Mouse (Mus musculus) lung, postnatal 36 days (tissue): ENCODE measurements at regions not wholly inside any gene's neighbourhood (a gene's known extent, or its start where the extent isn't known, plus 50 kb on each side); places are given as distances from the start of the nearest gene placed in this dataset.

Experiments used
- DNase-seq: peaks from one replicate; pipeline ENCODE4 v3.0.0; 2022; ENCODE audit warnings: mixed read lengths

DNA sequence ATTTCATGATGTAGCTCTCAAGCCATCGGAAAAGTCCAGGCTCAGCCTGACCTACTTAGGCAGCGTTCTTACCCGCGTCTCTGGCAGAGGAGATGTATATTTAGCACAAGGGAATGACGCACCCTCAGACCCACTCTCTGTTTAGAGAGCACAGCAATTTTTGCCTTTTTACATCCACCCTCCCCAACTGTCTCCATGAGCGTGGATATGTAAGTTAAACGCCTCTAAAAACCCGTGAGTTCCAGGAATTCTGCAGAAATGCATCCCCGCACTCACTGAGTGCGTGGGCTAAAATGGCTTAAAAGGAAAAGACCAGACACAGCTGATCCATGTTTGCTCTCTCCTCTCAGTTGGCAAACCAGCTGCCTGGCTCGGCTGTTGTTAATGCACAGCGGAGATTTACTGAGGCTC lies 267.8 kb upstream of the Arid1b start:
- no peak for DNase-seq

DNA sequence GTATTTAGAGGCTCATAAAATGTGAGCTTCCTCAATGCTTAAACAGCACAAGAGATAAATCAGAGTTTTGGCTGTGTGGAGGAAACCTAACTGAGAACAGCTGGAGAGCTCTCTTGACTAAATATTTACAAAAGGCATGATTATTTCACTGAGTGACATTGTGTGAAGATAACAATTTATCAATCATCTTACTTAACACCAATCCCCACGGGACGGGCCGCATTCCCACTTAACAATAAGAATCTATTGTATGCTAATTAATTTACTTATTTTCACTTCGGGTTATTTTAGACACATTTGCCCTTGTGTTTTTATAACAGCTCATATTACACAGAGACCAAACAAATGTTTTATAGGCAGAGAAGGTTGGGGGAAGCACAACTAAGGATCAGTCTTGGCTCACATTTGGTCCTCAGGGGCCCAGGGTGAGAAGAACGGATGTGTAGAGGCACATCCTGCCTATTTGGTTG lies 259.7 kb upstream of the Arid1b start:
- no peak for DNase-seq

DNA sequence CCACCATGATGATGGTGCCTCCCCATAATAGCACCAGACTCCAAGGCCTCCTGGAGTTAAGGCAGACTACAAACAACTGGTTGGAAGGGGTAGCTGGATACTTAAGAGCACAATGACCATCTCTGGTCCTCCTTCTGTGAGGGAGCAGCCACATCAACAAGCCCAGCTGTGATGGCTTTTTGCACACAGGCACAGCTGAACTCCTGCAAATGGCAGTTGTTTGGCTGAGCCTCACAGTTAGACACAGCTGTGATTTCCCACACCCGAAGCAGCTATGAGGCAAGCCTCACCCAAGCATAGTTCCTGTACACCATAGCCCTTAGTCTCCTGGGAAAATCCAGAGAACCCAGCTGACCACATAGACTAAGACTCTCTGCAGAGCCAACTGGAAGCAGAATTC lies 258.9 kb upstream of the Arid1b start:
- DNase-seq, result peak; percentile 59

DNA sequence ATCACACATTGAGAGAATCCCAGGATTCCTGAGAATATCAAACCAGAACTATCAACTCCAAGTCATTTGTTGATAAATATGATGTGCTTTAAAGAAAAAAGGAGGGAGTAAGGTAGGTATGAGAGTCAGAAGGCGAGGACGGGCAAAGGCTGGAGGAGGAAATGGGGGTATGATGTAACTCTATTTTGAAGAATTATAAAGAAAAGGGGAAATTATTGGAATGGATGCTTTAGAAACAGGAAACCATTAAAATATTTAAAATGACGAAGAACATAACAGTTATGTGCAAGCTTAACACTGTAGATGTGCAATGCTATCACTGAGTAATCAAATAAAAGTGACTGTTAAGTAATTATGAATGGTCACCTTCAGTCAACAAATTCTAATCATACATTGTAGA lies 257.4 kb upstream of the Arid1b start:
- no peak for DNase-seq

DNA sequence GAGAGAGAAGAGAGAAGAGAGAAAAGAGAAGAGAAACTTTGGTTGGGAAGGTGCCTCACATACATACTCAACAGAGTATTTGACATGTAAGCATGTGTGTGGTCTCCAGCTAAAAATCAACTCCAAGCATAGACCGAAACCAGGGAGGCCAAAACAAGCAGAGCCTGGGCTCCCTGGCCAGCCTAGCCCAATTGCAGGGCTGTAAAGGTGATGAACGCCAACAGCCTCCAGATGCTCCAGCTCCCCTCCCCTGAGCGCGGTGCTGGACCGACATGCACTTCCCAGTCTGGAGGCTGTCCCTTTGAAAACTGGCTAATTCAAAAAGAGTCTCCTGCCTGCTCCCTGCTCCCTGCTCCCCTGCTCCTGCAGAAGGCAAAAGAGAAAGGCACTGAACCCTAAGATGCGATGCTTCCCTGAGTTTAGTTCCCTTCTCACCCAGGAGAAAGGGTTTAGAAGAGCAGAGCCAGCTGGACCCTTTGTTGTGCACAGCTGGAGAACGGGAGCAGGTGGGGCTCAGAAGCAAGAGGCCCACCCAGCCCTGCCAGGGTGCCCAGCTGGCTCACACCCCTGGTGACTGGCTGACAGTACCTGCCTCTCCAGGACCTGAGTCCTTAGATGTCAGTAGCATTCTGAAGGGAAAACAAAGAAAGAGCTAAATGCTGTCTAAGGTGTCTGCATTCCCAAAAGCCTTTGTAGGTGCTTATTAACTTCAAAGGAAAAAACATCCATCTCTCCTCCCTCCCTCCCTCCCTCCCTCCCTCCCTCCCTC lies 255.2 kb upstream of the Arid1b start:
- DNase-seq, result no peak

DNA sequence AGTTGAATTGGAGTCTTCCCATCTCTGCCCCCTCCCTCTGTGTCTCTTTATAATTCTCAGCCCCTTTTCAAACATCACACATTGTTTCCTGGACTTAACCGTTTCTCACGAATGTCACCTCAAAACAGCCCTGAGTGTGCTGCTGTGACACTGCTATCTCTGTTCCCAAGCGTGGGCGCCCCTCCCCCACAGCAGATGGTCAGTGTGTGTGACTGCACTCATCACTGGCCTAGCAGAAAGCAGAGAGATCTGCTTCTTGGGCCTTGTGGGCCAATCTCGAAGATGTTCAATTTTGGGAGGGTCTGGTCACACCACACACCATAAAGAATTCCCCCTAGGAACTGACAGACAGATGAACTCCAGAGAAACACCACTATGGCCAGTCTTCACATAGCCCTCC lies 253.3 kb upstream of the Arid1b start:
- DNase-seq, result no peak

DNA sequence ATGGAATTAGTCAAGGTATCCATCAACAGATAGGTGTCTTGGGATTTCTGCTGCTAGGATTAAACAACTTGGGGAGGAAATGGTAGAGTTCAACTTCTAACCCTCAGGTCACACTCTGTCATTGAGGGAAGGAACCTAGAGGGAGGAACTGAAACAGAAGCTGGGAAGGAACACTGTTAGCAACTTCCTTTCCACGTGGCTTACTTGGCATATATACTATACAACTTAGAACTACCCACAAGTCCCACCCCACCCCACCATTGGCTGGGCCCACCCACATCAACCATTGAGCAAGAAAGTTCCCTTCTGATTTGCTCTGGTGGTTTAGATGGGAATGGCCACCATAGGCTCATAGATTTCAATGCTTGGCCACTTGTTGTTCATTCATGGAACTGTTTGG lies 251.8 kb upstream of the Arid1b start:
- DNase-seq, result no peak

DNA sequence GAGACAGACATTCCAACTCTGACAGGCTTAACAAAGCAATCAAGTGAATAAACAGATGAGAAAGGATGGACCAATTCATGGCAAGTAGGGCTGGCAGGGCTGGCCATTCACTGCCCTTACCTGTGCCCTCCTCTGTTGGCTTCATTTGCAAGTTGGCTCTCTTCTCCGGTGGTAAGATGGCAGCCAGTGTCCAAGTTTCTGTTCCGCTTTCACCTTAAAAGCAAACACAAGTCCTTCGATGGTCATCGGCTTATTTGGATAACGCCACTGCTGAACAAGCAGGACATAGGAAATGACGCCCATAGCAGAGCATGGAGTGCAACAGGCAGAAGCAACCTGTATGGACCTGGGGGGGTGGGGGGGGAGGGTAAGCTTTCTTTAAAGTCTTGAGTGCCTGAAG lies 231.2 kb upstream of the Arid1b start:
- DNase-seq, result no peak

DNA sequence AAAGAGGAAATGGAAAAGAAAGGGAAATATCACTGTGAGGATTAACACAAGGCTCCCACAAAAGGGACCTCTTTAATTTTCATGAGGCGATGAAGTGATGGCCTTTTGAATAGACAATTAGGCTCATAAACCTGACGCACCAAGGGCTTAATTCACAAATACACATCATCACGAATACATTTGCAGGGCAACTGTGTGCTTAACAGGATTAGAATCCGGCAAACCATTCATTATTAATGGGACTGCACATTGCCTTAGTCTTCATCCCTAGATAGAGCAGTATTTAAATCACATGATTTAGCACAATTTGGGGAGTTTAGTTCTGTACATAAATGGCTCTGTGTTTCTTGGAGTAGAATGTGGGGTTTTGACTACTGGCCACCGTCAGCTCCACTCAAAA lies 228.4 kb upstream of the Arid1b start:
- DNase-seq, result no peak

DNA sequence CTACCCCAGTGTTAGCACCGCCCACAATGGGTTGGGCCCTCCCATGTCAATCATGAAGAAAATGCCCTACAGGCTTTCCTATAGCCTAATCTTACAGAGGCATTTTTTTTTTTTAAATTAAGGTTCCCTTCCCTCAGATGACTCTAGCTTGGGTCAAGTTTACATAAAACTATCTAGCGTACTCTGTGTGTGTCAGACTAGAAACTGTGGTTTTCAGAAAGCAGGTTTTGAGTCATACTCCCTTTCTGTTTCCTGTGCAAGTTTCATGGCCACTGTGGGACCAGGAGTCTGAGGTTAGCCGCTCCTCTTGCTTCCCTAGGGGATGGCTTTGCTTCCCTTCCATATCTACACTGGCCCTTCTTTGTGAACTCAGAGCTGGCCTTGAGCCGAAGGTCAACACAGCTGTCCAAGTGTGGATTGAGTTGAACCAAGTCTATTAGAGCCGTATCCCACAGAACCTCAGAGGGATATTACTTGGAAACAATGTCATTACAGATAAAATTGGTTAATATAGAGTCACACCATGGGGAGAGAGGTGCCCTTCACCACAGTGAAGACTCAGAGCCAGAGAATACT lies 226.1 kb upstream of the Arid1b start:
- no peak for DNase-seq

DNA sequence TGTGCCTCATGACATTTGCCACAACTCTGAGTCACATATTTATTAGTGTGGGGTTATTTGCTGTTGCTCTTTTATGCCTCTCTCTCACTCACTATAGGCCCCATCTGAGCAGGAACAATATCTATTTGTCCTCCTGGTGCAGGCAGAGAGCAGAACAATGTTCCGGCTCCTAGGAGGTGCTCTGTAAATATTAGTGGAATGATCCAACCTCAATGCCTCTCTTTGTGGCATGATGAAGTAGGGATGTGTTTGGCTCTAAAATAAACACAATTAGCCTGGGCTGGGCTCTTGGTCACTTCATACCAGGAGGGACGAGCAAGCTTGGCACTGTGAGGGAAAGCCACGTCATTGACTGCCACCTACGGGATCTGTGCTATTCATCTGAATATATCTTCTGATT lies 224.8 kb upstream of the Arid1b start:
- no peak for DNase-seq

DNA sequence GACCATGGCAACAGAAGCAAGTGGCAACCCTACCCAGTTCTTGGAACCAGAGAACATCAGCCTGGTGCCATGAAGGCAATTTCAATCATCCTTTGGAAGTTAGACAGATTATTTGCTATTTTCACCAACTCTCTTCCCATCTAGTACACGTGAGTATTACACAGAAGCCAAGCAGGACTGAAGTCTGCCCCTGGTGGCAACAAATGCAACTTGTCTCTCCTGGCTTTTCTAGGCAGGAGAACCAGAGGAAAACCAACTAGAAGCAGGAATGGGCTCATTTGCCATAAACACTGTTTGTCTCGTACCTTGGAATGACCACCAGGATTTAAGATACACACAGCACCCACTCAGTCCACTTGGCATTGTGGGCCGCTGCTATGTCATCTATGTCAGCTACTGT lies 224.1 kb upstream of the Arid1b start:
- DNase-seq, result peak; percentile 22

DNA sequence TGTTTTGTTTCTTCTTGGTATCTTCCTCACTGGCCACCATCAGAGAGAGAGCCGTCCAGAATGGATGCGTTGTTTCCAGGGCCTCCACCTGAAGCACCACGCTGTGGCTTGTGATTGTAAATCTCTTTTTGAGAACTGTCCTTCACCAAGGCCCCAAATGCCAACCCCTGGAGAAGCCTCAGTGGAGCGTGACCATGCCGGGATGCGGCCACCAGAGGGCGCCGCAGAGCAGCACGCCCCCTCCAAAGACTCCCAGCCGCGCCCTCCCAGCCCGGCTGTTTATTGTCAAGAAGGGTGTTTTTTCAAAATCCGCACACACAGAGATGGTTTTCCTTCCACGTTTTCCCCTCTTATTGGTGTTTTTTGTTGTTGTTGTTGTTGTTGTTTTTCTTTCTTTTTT lies 216.0 kb upstream of the Arid1b start:
- DNase-seq, result peak; percentile 73

DNA sequence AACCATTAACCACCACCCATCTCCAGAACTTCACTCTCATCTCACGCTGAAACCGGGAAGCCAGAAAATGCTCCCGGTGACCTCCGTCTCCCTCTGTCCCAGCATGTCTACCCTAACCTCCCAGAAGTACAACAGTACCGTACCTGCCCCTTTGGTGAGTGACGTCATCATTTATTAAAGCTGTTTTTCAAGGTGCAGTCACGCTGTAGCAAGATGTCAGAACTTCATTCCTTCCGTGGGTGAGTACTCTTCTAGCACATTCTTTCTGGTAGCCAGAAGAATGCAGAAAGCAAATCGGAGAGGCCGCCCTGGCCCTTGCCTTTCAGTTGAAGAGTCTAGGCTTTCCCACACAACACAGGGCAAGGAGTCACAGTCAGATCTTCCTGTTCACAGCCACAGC lies 215.1 kb upstream of the Arid1b start:
- peak; percentile 71 for DNase-seq

DNA sequence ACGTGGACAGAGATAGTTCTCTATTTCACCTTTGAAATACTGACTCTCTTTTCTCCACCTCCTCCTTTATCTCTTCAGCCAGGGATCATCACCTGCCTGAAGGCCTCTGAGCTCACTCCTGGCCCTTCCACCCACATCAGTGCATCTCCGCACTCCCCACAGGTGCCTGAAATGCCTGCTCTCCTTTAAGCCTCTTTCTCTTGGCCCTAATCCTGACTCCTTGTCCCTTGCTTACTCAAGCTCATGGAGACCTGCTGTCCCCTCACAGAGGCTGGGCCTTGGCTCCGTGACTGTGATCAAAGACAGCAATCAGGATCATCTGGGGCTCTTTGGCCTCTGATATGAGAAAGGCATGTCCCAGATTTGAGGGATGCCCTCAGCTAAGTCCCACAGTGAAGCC lies 212.5 kb upstream of the Arid1b start:
- no peak for DNase-seq

DNA sequence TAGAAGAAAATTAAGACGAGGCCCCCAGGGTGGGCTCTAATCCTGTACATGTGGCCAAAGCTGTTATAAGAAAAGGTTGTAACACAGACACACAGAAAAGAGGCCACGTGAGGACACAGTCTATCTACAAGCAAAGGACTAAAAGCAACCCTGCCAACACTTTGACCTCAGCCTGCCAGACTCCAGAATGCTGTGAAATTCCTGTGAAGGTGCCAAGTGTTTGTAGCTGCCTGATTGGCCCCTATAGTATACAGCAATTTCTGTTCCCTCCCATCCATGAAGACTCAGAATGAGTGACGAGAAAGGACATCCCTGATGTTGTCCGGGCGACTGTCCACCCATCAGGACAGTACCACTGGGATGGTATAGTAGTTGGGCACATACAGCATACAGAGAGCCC lies 209.8 kb upstream of the Arid1b start:
- DNase-seq, result no peak

DNA sequence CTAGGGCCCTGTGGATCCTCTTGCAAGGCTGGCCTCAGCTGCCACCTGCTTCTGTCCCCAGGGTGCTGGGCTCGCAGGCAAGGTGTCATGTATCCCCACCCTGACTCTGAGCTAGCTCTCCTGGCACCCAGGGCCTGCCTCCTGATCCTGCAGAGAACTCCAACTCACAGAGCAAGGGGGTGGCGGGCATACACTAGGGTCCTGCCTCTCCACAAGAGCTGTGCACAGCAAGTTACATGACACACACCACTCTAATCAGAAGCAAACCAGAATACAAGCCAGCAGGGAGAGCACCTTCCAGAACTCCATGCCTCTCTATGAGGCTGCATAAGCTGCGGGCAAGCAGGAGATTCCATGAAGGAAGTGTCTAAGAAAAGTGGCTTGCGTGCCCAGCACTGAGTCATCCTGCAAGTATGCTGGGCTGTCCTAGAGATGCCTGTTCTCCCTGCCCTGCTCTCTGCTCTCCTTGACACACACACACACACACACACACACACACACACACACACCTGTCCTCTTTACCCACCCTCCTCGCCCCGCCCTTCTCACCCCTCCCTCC lies 208.8 kb upstream of the Arid1b start:
- peak; percentile 67 for DNase-seq

DNA sequence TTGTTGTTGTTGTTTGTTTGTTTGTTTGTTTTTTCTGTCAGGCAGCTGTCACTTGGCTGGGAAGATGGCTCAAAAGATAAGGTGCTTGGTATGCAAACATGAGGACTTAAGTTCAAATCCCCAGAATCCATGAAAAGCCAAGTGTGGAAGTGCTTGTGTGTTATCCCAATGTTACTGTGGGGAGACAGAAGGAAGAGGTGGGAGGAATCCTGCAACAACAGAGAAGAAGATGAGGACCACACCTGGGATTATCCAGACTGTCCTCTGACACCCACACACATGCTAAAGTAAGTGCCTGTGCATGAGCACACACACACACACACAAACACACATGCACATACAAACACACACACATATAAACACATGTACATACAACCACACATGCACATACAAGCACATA lies 207.6 kb upstream of the Arid1b start:
- no peak for DNase-seq

DNA sequence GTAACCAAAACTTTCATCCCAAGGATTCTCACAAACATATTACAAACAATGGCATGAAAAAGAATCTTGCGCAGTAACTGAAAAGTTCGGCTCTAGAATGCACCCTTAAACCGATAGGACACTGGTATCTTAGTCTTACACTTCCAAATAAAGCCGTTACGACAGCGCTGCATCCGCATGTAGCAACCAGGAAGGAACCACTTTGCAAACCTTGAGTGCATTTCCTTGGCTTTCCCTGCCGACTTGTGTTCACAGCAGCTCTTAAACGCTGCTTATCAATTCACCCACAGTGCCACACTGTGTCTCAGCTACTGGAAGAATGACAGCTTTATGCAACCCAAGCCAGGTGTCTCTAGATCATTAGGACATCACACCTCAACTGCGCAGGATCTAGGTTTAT lies 202.3 kb upstream of the Arid1b start:
- peak; percentile 61 for DNase-seq

DNA sequence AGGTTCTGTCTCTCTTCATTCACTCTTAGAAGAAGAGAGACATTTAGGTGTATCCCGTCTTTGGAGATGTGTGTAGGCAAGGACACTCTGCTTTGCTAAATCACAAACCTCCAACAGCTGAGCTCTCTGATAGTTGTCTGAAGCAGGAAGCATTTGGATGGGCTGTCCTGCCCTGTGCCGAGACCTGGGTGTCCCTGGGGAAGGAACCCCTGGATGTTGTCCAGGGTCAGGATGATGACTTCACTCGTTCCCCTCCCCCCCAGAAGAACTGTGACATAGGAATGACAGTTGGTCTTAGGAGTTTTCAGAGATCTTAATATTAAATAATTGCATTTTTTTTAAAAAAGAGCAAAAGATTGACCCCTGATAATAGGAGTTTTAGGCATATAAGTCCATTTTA lies 197.9 kb upstream of the Arid1b start:
- DNase-seq, result no peak

DNA sequence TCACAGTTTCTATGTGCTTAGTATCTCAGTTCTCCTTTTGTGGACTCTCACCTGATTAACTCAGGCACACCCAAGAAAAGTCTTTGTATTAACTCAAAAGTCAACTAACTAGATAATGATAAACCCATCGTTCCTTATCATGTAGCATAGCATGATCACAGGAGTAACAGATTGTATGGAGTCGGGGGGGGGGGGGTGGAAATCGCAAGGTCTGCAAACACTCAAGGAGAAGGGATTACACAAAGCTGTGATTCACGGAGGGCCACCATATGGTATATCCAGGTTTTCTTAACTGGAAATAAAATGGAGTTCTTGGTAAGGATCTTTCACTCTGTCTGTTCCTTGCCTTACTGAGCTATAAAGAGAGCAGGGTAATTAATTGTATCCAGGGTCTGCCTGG lies 190.1 kb upstream of the Arid1b start:
- DNase-seq, result no peak

DNA sequence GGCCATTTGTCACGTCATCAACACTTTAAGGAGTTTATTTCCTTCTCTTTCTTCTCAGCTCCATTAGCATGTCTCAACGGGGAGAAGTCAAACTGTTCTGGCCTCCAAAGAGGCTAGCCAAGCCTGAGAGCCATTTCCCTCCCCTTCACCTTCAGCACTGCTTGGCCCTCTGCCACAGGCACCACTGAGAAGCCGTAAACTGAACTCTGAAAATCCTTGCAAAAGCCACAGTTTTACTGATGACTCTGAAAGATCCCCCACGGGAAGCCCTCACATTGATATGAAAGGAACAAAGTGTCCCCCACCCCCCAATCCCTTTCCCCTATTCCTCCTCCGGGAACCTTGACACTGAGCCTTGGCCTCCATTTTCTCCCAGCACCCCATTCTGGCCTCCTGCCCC lies 188.1 kb upstream of the Arid1b start:
- peak; percentile 19 for DNase-seq

DNA sequence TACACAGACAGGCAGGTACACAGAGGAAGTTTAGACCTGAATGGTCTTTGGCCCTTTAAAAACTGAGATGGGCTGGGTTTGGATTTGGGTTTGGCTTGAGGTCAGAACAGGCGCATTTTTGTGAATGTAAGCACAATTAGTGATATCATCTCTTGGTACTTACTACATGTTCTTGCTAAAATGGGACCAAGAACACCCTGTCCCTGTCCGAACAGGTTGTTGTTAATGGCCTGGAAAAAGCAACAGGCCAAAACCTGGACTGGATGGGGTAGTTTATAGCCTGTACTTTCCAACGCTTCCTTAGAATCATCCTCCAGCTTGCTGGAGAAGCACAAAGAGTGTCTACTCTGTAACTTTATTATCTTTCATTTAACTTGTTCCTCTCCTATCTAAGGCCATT lies 185.2 kb upstream of the Arid1b start:
- no peak for DNase-seq

DNA sequence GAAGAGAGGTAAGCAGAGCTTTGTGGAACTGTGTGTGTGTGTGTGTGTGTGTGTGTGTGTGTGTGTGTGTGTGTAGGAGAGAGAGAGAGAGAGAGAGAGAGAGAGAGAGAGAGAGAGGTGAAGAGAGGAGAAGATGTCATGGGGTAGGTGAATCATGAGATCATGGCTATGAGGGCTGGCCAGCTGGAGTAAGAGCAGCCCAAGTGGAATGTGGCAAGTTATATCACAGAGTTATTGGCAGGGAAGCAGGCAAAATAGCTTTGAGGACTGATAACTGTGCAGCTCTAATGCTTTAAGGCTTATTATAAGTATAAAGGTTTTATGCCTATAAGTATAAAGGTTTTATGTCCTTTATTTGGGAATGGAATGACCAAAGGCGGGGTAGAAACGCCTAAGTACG lies 180.9 kb upstream of the Arid1b start:
- no peak for DNase-seq

DNA sequence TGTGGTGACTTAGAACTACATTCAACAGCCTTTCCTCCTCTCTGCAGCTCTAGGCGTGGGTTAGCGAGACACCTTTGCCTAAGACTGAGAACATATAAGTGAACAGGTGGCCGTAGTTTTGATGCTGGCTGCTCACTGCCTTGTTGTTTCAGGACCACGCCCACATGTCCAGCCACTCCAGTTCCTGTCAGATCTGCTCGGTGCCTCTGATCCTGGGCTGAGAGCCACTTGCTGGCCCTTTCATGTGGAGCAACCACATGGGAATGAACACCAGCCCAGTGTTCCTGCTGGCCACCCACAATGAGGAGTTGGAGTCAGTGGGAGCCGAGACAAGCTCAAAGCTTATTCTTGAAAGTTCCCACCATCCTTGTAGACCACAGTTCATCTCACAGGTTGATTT lies 180.5 kb upstream of the Arid1b start:
- peak; percentile 57 for DNase-seq
